Mouse (Mus musculus) heart, adult 9 months (tissue): ENCODE results near the gene Mymk.

Source experiments
- DNase-seq, 2 experiments: peaks; one replicate each; pipeline ENCODE4 v3.0.0; 2022; ENCODE audit warnings: low spot score in 2 of 2

The Mymk gene

DNA sequence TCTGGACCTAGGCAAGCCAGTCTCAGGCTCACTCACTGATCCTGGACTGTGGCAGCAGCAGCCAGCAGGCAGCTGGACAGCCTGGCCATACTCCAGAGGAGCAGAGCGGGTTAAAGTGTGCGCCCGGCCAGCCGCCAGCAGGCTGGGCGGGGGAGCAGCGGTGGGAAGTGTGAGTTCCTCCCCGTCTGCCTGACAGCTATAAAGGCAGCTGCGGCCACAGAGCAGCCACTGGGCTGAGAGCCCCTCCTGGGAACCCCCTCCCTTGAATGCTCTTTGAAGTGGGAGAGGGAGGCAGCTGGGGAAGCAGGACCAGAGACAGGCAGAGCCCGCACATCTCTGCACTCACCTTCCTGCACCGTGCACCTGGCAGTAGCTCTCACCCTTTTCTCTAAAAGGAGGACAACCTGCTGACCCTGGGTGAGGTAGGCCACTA is 7.2 kb upstream of the Mymk start, which contains the start of gene Adamtsl2:
Adamtsl2 (plus strand) TSS at position 228 of the 433 bp plus-strand sequence.
- peak; percentile 83 to 88 for DNase-seq

DNA sequence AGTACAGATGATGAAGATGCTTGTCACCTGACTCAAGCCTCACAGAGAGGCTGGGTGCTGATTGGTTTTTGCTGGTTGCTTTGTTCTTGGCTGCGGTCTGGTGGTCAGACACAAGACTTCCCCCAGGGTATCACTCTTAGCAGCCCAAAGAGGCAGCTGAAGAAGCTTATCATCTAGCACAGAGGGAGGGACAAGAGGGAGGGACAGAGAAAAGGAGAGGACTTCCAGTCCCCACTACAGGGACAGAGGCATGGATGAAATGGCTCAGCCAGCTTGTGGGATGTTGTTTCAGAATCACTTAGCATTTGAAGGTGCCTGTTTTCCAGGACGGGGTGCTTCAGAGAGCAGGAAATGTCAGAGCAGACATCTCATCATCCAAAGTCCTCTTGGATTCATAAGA is 6.3 kb upstream of the Mymk start:
- DNase-seq: peak; percentile 35 to 42

DNA sequence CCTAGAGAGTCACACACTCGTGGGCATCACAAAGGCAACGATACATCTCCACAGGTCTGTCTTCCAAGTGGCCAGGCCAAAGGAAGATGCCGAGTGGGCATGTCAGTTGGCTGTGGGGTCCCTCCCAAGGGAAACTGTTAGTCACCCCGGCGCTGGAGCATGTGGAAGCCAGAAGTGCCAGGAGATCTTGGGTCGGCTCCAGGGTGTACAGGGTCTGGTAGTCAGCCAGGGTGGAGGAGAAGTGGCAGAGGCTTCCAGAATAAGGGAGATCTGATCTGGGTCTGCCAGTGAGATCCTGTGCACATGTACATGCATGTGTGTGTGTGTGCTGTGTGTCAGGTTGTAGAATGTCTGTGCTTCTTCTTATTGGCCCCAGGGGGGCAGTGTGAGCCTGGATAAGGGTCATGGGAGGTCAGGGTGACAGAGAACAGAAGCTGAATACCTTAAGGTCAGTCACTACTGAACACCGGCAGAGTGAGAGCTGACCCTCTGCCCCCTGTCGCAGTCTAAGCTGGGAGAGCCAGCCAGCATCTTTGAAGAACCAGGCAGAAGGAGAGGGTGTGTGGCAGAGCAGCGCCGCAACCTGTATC is 5.8 kb upstream of the Mymk start:
- DNase-seq: peak in 1 of 2 experiments; percentile 58

DNA sequence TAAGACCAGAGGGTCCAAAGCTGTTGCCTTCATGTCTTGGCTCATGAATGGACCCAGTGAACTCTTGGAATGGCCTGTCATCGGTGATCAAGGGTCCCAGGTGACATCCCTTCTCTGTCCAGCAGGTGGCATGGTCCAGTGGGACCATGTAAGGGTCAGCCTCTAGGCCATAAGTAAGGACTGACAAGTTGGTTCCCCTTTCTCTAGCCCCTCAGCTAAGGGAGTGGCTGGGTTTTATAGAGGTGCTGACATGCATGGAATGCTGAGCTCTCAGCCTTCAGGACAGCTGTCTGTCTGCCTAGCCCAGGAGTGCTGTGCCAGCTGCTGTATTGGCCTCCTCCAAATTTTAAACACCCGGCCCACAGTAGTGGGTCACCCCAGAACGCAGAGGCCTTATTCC is 3.5 kb upstream of the Mymk start:
- DNase-seq: peak; percentile 44 to 52

DNA sequence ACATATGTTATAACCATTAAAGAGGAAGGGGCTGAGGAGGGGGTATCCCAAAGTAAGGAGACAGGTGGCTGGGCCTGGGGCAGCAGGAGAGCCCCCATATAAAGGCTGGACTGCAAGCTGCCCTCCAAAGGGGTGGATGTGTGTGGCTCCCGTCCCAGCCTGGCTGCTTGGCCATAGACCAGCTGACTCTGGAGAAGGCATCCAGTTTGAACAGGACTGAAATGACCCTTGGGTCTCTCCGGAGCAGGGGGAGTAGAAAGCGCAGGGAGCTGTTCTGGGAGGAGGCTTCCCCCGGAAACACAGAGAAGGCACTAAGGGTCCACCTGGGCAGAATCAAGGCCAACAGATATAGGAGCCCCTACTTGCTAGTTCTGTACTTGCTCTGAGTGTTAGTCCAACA is 2.8 kb upstream of the Mymk start:
- DNase-seq: peak; percentile 55 to 70

DNA sequence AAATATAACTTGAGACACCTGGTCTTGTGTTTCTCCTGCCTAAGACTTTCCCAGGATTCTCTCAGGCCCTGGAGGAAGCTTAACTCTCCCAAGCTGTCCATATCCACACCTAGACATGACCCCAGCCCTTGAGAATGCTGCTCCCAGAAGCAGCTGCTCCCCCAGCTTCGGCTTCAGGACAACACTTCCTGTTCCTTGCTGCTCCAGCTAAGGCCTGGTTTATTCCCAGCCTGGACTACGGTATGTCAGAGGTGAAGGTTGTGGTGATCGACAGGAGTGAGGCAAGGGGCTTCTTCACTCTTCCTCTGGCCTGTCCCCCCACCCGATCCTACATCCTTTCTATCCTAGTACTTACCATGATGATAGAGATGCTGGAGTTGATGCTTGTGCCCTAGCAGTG is 1.4 kb upstream of the Mymk start:
- DNase-seq: no peak

DNA sequence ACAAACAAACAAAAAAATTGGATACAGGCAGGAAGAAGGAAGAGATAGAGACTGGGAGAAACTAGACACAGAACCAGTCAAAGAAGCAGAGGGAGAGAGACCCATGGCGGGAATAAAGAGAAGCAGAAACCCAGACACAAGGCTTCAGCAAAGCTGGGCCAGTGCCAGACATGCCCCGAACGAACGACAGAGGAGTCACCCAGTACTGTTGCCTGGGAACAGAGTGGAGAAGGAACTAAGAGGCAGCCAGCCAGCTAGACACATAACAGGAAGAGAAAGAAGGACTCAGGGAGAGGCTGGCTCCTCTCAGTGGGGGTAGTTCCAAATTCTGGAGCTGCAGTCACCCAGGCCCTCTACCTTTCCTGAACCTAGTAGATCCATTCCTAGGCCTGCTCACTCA is 842 bp downstream of the Mymk start:
- peak; percentile 77 to 82 for DNase-seq

DNA sequence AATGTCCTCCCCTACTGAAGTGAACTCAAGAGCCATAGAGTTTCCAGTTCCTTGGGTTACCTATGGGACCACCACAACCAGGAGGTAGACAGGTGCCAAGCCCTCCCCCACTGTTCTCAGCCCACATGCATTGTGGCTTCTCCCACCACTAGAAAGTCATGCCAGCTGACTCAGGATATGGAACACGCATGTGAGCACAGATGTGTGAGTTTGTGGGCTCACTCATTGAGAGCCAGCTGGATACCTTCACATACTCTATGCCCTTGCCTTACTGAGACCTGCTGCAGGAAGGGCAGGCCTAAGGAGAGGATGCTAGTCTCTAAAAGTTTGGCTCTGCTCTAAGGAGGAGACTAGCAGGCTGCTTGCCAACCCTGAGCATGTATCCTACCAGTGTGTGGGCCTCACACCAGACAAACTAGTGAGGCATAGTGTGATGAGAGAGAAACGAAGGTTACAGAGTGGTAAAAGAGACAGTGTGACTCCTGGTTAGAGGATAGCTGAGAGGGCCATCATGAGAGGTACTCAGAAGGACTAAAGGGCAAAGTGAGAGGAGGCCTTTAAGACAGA is 1.6 kb downstream of the Mymk start:
- no peak for DNase-seq

DNA sequence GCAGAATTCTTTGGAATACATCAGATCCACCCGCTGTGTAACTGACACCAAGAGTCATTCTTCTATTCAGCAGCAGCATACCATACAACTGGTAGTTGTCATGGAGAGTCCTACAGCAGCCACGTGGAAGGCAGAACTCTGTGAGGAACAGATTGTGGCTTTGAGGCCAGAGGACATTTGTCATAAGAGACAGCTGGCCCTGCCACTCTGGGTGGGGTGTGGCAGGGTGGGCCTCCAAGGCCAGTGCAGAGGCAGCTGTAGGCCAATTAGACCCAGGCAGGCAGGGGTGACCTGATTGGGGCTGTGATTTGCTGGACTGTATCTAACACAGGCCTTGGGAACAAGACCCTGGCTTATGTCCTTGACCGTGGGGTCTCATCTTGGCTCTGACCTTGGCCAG is 2.3 kb downstream of the Mymk start:
- DNase-seq: no peak

DNA sequence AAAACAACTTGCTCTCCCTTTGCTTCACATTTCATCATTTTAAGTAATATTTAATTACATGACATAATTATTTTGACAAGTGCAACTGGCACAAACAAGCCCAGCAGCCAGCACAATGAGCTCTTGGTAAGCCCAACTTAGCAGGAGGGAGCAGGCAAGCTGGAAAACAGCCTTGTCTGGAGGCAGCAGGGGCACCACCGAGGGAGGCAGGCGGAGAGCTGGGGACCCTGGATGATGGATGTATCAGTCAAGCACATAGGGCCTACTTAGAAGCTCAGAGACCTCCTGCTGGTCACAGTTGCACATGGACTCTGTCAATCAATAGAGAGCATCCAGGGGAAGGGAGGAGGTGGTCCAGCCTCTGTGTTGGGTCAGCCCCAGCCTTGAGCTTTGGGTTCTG is 4.0 kb downstream of the Mymk start:
- DNase-seq: no peak

DNA sequence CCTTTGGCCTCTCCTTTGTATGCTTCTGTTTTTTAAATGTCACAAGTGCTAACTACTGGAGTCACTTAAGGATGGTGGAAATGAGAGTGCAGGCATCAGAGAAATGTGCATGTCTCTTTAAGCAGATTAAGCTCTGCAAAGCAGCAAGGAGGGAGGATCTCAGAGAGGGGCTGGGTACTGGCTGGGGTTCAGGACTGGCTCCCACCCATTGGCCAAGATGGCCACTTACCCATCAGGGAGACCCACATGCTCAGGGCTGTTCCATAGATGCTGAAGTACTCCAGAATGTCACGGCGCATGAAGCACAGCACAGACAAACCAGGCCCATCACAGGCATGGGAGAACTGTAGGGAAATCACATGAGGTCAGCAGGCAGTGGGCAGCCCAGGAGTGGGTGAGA is 4.9 kb downstream of the Mymk start:
- DNase-seq: no peak

DNA sequence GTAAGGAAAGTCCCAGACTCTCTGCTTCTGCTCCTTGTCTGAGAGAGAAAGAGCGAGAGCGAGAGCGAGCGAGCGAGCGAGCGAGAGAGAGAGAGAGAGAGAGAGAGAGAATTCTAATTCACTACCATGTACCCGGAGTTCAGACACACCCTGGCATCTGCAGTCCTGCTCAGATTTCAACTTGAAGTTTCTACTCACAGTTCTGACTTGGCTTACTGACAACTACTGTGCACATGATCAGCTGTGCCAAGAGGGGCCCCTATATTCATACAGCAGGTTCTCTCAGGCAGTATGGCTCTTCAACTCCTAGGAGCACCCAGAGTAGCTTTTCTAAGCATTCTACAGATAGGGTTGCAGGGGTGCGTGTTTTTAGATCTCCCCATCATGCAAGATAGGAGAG is 12.8 kb downstream of the Mymk start:
- DNase-seq: no peak

DNA sequence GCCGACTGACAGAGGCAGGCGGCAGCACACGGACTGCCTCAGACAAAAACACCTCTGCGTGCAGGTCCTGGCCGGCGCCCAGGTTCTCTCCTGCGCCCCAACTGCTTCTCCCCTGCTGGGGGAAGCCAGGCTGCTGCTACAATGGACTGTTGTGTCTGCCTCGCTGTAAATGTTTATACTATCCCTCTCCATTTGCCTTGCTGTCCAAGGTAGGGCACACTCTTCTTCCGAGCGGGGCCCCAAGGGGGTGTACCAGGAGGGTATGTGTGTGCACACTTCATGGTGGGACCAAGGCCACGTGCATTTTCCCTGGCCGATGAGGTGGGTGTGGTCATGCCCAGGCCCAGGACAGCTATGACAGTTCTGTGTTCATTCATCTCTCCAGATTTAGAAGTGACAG is 13.2 kb downstream of the Mymk start:
- no peak for DNase-seq

DNA sequence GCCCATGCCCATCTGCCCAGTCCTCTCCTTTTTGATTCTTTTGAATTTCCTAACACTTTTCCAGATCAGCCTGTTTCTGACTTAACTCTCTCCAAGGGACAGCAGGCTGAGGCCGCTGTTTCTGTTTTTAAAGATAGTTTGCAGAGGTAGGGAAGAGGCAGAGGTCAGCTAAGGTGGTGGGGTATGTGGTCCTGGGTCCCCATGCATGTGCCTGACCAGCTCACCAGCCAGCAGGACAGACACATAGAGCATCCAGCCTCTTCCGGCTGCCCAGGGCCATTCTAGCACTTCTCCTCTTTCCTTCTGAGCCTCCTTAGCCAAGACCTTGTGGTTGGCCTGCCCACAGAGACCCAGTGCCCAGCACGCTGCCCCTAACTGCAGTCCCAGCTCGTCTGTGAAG is 13.7 kb downstream of the Mymk start:
- DNase-seq: no peak

DNA sequence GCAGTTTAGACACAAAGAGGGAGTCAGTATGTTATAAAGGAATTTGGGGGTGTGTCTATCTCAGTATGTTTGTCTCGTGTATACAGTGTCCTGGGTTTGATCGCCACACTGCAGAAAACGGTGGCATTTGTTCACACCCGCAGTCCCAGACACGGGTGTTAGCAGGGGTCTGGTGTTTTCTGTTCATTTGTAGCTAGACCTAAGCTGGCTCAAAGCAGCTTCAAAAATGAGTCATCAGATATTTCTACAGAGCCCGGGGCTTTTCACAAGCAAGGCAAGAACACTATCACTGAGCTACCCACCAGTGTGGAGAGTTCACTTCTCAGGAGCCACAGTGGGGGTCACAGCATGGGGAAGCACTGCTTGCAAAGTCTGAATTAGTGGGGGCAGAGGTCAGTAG is 22.6 kb downstream of the Mymk start:
- no peak for DNase-seq

DNA sequence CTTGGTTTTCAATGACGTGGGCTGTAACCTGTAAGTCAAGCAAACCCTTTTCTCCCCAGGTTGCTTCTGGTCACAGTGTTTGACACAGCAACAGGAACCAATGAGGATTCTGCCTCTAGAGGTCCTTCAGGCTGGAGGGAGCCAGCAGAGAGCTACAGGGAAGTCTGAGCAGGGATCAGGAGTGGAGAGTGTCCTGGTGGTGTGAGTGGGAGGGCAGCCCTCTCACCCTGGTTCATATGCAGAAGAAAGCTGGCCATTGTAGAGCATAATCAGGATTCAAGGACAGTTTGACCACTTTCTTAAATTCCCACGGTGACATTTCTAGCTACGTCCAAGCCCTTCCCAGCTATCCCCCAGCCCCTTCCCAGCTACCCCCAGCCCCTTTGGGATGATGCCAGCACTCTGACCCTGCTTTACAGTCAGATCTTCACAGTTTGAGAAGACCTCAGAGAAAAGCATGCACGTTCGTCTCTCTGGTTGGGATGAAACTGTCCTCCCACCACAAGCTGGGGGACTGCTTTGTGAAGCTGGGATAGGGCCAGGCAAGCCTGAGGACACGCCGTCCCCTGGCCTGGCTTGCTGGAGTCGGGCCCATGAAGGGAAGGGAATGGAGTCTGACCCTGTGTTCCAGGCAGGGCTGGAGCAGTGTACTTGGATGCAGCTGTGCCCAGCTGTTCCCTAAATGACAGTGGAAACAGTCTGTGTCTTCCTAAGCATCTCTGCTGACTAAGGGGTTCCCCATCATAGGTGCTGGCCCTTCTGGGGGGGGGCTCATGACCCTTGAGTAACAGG is 25.8 kb downstream of the Mymk start:
- DNase-seq: peak; percentile 87 to 91

DNA sequence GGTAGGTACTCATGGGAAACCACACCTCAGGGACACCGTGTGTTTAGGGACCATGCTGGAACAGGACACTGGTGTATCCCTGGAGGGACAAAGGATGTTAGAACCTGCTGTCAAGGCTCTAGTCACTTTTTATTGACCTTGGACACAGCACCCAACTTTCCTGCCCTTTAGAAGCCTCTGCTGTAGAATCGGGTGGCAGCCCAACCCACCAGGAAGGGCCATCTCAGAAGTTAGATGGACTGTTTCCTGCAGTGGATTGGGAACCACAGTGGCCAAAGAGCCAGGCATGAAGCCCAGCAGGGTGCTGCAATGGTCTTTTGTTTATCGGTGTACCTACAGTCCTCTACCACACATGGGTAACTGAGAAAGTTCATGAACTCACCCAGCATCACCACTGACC is 27.3 kb downstream of the Mymk start:
- DNase-seq: peak in 1 of 2 experiments; percentile 36

DNA sequence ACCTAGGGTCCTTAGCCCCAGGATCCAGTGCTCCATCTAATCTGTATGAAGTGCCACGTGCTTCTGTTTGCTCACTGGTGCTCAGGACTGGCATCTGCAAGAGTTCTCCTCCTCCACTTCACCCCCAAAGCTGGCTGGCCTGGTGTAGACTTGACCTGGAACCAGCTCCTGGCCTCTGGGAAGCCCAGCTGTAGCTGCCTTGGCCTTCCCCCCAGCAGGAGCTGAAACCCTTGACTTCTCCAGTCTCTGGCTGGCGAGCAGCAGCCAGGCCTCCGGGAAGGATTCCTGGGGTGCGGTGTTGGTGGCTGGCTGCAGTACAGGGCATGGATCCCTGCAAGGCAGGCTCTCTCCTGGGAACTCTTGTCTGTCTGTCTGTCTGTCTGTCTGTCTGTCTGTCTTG is 27.8 kb downstream of the Mymk start:
- peak; percentile 48 to 61 for DNase-seq

DNA sequence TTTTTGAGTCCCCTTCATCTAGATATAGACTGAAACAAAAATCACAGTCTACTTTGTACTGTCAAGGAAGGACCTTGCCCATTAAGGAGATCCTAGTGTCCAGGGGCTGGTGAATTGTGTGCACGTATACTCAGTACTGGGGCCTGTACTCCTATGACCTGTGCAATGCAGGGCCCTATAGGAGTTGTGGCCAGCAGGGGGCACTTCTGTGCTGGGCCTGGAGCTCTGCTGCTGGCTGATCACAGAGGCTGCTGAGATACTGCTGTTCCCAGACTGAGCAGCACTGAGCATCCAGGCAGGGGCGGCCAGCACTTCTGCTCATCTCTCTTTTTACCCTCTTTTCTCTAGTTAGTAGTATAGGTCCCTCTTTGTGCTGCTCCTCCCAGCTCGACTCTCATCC is 28.5 kb downstream of the Mymk start:
- peak; percentile 78 to 80 for DNase-seq

DNA sequence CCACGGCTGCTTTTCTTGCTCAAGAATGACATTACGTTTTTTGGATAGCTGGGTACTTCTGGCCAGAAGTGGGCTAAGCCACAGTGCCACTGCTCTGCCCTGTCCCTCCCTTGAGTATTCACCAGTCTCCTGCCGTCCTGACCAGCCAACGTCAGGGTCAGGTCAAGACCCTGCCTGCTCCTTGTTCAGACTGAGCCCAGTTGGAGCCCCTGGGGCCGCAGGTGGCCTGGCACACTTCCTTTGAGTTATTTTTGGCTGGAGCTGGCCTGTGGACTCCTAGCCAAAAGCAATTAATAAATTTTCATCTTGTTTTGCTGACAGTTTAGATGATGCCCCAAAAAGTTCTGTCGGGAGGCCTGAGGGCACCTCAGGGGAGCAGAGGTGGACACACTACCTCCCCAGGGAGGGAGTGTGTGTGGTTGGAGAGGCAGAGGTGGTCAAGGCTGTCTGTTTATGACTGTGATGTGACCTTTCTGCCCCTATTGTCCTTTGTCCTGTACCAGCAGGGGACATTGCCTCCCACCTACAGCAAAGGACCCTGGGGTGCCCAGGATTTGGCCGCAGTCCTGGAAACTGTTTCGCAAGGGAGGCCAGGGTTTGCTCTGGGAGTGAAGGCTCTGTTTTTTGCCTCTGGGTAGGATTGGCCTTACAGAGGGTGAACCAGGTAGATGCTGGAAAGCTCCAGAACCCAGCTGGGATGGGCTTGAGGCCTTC is 29.7 kb downstream of the Mymk start:
- DNase-seq: no peak

DNA sequence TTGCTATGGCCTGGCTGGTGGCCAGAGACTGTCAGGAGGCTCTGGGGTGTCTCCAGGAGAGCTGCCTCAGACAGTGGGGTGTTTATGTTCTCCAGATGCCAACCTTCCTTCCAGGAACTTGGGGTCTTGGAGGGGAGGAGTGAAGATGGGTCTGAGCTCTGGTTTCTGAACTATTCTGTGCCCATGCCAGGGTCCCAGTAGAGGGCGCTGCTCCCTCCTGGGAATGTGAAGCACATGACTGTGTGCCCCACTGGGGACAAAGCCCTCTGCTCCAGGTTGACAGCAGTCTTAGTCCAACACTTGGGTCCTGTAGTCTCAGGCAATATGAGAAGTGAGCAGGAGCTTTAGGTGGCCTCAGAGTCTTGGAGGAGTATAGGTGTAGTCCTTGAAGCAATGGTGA is 32.7 kb downstream of the Mymk start:
- DNase-seq: no peak

DNA sequence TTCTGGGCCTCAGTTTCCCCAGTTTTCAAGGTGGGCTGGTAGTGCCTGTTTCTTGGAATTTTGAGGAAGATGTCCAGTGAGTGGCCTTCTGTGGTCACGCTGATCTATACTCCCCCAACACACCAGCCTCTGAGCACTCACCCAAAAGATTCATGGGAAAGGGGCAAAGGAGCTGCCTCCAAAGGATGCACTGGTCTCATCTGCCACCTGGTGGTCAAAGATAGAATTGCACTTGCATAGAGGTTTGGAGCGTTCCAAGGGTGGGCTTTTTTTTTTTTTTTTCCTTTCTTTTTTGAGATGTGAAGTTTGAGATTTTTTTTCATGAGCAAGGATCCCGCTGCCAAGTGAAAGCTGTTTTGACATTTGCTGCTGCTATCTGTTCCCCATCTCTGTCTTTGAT is 33.4 kb downstream of the Mymk start:
- DNase-seq: peak in 1 of 2 experiments; percentile 56

DNA sequence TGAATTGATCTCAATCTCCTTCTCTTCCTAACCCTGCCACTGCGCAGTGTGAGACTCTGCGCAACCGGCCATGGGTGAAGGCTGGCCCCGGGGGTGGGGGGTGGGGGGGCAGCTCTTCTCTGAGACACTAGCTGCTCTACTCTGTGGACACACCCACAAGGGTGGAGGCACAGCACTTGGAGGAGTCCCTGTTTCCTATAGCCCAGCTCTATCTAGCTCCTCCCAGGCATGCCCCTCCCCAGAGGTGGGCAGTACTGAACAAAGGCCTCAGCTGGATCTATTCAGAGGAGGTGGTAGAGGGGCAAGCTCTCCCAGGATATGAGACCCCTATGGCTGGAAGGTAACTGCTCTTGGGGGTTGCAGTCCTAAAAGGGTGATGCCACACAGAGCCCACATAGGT is 35.0 kb downstream of the Mymk start:
- DNase-seq: no peak
